Mouse (Mus musculus): ENCODE results near the gene Nod2.
A peak's percentile ranks its signal among the peaks of the same experiment; 100 is the strongest.

Gene Nod2

DNA sequence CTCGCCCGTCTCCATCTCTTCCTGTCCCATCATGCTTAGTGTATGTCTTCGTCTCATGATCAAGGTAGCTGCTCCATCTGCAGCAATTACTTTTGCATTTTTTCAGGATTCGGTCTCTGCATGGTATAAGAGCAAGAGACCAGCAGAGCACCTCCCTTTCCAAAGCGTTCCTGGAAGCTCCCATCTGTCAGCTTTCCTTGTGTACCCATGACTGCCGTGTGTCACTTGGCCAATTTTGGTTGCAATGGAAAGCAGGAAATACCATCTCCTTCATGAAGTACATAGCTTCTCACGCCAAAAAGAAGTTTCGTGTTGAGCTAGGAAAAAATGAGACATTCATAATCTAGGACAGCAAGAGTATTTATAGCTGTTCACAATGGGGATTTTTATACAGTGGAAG lies 33.9 kb downstream of the Nod2 start:
- no peak for DNase-seq

DNA sequence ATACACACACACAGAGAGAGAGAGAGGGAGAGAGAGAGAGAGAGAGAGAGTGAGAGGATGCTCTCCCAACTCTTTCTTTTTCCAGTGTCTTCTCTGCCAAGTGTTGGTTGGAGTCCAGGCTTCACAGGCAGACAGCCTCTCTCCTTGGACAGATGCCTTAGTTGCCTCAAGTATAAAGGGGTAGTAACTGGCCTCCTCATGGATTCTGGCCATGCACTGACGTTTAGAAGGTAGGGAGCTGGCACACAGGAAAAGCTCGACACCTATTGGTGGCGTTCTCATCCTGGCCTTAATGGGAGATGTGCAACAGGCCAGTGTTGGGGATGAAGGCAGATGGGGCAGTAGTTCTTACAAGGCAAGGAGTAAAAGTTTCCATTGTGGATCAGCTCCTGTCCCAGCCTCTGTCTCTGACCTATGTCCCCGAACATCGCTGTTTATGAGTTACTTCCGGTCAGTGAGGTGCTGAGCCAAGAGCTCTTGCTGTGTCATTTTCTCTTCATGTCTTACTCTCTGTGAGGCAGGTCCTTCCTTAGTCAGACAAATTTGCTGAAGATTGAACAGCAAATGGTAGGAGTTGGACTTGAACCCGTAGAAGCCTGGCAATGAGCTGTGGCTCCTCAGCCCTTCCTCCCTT lies 36.7 kb downstream of the Nod2 start:
- no peak for DNase-seq

DNA sequence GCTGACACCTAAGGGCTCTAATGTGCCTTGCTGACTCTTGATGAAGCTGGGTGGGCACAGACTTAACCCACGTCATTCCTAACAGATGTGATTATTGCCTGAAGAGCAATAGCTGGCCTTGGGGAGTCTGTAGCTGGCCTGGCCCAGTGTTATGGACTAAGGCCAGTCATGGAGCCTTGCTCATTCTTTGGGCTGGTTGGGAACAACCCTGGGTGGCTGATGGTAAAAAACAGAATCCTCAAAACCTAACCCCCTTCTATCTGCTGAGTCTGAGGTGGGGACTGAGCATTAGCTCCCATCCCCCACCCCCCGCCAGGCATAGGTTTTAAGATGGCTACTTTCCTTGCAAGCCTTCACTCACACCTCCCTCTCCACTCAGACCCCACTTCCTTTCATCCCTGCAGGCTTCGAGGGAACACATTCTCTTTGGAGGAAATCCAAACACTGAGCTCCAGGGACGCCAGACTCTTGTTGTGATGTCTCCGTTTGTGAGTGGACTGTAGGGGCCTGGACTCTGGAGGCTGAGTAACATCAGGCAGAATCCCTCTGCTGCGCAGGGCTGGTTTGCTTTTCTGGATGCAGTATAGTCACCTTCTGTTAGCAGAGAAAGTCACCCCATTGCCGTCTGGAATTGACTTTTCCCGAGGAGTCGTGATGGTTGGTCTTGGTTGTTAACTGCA lies 39.3 kb downstream of the Nod2 start:
- DNase-seq: no peak

DNA sequence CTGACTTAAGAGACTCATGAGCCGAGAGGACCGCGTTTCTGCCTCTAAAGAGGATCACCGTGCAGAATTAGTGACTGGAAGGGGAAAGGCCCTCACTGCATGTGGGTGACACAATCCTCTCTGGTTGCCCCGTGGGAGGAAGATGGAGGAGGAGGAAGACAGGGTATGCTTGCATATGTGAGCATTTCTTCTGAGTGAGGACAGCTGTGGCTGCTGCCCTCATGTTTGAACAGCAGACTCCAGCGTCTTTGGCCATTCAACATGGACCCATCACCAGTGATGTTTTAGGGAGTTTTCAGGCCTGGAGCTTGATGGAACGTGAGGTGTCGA lies 39.8 kb downstream of the Nod2 start:
- no peak for DNase-seq

DNA sequence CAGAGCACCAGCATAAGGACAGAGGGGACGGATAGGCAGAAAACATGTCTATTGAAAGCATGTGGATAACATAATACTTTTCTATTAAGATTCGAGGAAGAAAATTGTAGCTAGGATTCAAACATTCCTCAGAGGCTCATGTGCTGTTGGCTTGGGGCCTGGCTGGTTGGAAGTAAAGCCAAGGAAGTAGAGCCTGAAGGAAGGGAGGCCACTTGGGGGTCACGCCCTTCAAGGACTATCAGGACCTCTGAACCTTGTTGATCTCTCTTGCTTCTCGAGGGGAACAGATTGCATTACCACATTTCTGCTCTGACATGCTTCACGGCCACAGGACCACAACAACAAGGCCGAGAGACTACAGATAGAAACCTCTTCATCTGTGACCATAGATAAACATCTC lies 42.0 kb downstream of the Nod2 start:
- peak; percentile 39 for DNase-seq

DNA sequence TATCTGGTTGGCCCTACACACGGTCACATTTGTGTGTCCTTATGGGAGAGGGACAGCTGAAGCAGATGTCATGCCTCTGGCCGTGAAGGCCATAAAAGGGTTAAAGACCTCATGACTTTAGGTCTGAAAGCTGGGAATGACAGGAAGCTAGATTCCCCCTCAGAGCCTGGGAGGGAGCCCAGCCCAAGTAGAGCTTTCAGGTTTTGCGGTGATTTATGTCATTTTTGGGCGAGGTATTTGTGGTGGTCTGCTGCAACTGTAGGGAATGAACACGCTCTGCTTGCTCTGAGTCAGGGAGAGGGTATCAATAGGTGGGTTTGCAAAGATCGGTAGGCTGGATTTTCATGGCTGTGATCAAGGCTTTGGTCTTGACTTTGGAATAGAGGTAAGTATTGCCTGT lies 42.8 kb downstream of the Nod2 start:
- DNase-seq: no peak

DNA sequence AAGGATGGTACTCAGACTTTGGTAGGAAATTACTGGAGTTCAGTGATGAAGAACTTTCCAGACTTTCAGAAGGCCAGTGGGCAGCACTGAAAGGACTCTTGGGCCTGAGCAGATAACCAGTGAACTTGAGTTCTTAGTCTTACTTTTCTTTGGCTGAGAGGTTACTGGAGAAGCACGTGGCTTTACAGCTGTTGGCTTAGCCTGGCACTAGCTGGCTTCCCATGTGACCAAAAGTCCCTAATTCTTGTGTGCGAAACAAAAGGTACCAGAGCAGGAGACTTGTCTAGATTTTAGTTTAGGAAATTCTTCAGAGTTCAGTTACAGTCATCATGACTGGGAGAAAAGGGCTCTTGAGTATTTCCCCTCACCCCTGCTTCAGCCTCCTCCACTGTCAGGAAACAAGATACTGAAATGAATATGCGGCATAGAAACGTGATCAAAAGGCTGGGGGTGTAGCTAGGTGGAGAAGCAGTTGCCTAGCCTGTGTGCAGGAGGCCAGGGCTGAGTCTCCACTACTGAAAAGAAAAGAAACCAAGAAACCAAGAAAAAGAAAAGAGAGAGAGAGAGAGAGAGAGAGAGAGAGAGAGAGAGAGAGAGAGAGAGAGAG lies 44.3 kb downstream of the Nod2 start:
- DNase-seq: no peak

DNA sequence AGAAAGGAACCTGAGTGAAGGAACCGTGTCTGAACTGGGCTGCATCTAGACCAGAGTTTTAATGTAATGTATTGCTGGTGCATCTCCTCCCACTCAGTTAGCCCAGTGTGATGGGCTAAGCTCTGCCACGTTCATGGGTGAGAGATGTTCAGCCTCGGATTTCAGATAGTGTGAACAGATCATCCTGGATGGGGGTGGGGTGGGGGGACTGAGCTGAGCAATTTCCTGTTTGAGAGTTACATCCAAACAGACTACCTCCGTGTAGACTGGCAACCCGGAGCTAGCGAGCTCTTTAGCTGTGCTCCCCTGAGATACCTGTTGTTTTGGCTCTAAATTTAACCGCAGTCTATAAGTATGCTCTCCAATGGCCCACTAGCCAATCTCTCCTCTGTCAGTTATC lies 44.8 kb downstream of the Nod2 start:
- no peak for DNase-seq

DNA sequence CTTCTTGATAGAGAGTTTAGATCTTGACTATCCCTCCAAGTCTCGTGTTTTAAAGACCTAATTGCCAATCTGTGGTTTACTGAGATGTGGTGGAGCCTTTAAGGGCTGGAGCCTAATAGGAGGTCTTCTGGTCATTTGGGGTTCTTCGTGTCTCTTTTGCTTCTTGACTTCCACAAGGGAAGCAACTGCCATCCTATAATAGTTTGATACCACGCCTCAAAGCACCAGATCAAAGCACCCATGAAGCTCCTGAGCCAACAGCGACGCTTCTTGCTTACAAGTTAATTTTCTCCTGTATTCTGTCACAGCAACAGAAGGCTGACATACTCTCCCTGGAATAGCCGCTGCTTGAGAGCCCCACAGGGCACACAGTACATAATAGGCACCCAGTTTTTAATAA lies 45.8 kb downstream of the Nod2 start:
- no peak for DNase-seq

DNA sequence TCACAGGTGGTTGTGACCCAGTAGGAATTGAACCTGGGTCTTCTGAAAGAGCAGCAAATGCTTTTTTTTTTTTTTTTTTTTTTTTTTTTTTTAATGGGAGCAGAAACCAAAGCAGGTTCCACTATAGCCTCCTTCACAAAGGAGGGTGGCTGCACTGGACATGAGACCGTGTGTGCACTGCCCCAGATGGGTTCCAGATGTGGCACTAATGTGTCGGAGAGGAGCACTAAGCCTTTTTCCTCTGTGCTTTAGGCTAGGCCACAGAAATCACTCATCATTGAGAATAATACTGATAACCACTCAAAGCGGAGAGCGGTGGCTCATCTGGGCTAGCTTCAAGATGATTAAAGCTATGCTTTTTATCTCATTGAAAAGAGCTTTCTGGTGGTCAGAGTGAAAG lies 46.3 kb downstream of the Nod2 start:
- DNase-seq: no peak

DNA sequence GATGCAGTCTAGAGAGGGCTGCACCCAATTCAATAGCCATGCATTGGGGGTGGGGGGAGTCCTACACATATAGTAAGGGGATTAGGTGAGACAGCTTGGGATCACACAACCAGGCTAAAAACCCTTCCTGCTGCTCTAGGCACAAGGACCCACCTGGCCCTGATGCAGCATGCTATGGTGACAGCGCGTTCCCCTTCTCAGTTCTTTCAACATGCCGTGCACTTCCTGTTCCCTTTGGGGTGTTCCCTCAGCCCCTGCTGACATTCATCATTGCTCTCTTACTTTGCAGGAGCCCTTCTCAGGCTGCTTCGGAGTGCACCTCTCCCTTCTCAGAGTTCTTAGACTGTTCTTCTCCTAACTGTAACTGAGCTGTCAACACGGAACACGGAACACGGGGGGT lies 47.2 kb downstream of the Nod2 start:
- DNase-seq: no peak

DNA sequence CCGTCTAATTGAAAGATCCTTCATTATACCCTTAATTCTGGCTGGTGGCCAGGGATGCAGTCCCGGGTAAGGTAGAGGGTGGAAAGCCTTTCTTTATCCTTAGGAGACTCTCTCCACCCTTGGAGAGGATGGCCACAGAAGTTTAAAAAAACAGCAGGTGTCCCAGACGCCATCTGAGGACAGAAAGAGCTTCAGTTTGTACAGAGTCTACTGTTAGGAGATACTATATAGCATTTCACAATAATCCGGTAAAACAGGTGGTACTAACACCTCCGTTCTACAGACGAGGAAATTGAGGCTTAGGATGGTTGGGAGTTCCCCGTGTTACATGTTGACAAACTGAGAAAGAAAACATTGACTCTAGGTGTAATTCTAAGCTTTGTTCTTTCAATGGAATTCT lies 49.1 kb downstream of the Nod2 start:
- DNase-seq: peak; percentile 11

DNA sequence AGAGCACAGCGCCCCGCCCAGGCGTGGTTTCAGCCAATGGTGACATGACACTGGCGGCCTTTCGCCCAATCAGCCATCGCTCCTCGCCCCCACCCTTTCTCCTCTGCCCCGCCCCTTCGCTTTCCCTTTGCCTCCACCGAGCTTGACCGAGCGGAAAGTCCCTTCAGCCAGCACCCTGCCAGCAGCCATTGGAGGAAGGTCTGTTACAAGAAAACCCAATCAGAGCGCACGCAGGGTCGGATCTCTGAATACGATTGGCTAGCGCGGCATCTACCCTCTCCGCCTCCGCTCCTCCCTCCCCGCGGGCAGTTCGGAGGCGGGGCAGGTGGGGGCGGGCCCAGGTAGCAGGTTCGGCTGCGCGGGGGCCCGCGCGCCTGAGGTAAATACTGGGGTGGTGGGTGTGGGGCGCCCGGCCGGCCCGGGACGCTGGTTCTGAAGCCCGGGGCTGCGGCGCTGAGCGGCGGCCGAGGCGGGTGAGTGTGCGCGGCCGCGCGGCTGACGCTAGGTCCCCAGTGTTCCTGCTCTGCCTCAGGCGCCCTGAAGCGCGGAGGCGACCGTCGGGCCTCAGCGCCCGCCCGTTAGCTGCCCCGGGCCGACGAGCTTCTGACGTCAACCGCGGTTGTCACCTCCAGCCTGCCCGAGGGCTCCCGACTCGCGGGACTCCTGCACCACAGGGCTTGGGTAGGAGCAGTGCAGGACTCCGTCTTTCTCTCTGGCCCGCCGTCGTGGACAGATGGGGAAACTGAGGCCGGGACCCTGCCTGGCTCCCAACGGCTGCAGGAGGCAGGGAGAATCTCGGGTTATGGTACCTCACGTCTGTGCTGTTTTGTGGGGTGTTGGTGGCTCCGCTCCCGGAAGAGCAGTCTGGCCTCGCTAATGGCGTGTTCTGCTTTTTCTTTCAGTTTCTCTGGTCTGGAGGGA lies 49.9 kb downstream of the Nod2 start, which contains the start of gene Cyld:
TSS of gene Cyld (plus strand) at position 308 of the 921 bp plus-strand sequence.
- peak; percentile 99 for DNase-seq

DNA sequence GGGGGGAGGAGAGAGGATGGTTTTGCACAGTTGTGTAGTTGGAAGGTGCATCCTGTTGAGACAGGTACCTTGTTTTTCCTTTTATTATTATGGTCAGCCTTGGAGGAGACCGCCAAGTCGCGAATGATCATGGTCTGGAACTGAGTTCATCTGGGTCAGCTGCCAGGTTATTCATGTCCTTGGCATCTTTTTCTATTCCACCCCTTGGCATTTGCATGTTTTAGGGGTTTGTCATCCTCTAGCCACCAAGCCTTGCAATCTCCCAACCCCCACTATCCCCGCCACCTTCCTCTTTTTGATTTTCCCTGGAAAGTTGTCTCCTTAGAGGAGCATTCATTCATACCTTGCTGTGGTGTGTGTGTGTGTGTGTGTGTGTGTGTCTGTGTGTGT lies 50.5 kb downstream of the Nod2 start:
- peak; percentile 30 for DNase-seq

DNA sequence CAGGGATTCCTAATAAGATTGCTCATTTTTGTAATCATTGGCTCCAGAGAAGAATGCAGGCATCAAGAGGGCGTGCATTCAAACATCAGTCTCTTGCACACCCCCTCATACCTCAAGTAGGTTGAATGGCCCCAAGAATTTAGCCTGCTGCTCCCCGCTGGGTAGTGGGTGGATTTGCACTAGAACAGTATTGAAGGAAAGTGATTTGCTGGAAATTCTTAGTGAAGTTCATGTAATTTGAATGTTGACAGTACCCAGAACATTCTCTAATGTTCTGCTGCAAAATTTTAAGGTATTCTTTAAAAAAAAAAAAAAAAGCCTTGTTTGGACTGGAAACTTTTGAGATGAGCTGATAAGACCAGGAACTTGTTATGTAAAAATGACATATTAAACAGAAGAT lies 50.9 kb downstream of the Nod2 start:
- no peak for DNase-seq

DNA sequence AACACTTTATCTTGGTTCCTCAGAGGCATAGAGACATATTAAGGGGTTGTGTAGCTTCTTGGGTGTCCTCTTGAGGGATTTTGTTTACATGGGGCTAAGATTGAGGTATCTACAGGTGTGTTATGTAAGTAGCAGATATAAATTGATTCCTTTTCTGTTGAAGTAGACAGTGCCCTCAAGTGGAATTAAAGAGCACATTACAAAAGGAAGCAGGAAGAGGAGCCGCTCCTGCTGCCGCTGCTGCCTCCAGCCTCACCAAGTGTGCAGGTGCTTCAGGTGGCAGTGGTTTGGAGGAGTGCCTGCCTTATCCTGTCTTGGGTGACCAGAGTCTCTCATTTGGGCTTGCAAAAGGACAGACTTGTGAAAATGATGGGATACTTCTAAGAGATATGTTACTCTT lies 54.5 kb downstream of the Nod2 start:
- no peak for DNase-seq

DNA sequence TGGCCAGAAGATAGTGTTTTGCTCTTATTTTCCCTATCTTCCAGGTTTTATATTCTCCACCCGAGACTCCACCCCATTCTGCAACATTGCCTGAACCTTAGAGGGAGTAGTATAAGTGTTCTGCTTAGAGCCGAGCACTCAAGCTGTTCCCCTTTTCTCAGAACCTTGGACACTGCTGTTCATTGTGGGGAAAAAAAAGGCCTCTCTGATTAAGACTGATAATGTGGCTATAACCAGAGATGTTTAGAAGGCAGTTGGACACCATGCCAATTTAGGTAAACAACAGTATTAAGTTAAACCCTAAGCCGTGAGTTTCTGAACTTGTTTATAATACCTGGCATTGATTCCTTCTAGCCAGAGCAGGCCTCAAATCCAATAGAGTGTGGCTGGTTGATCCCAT lies 55.7 kb downstream of the Nod2 start:
- no peak for DNase-seq

DNA sequence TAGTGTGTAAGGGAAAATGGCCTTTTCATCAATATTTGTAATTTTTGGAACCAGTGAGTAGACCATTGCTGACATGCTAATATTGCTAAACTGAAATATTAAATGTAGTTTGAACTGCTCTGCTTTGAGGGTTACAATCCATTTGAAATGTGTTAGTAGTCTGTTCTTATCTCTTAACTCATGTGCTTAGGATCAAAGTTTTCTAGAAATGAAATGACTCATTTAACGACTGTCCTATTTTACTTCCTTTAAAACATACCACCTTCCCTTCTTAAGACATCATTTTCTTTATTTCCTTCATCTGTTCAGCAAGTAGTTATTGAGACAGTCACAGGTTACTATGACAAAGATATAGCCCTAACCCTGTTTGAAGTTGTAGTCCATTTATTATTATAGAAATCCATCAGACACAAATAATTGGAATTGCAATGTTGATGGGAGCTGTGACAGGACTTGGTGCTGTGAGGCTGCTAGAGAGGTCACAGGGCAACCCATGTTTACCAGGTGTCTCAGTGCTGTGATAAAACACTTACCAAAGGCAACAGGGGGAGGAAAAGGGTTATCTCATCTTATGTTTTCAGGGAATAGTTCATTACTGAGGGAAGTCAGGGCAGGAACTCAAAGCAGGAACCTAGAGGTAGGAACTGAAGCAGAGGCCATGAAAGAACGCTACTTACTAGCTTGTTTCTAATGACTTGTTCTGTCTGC lies 76.3 kb downstream of the Nod2 start:
- no peak for DNase-seq

Data from kidney, adult 18-20 months (tissue).